Mouse (Mus musculus) adrenal gland, postnatal 36 days (tissue): ENCODE data around the gene Carns1. TPM values are rescaled to one million over a fixed set of nuclear protein-coding genes. Genes with fewer than 3 reads are reported as not detected.

Source experiments
- microRNA-seq: library from miRNA; unstranded; fragments of <30 nt; microRNA quantifications from one replicate; pipeline ENCODE4 v1.2.0, GENCODE M21; 2021
- total RNA-seq, 2 experiments: library from RNA; stranded (reverse); gene quantifications; 2 replicates each; pipeline ENCODE4 v1.2.3; 2021

Carns1 gene
- total RNA-seq, 2 experiments from 2014 or later, result 2.0 to 2.8 TPM

Small RNAs within 50 kb of the gene (microRNA-seq; reads per million reads assigned to microRNA genes)
- gene Gm26115, result not detected

Other genes with a start within 250 kb of the Carns1 start
- gene Aldh3b1, start 245.7 kb downstream of the Carns1 start, total RNA-seq, result 100 to 1,000 TPM in 1 of 2 experiments, 10 to 100 TPM in 1; 30.1 to 194 TPM
- gene Unc93b1, start 240.3 kb downstream of the Carns1 start, total RNA-seq, result 10 to 100 TPM; 49.1 to 62.5 TPM
- 1 to 10 TPM in 1 of 2 experiments, under 1 TPM in 1; 0.20 to 1.1 TPM for gene Aldh3b3, start 216.8 kb downstream of the Carns1 start, total RNA-seq
- gene Aldh3b2, start 203.2 kb downstream of the Carns1 start, total RNA-seq, result 10 to 100 TPM in 1 of 2 experiments, 1 to 10 TPM in 1; 4.6 to 13.8 TPM
- gene Acy3, start 188.9 kb downstream of the Carns1 start, total RNA-seq, result 10 to 100 TPM; 18.2 to 20.1 TPM
- not detected for gene Tbx10, start 182.7 kb downstream of the Carns1 start, total RNA-seq
- 10 to 100 TPM; 20.4 to 30.8 TPM for gene Nudt8, start 174.9 kb downstream of the Carns1 start, total RNA-seq
- gene Gm49405, start 174.9 kb downstream of the Carns1 start, total RNA-seq, result under 1 TPM; 0.72 to 0.96 TPM
- 1 to 10 TPM; 1.1 to 1.9 TPM for gene Doc2g, start 172.2 kb downstream of the Carns1 start, total RNA-seq
- gene Ndufv1, start 162.7 kb downstream of the Carns1 start, total RNA-seq, result 100 to 1,000 TPM; 355 to 381 TPM
- 100 to 1,000 TPM; 354 to 397 TPM for gene Gstp1, start 137.5 kb downstream of the Carns1 start, total RNA-seq
- 10 to 100 TPM; 56.1 to 59.7 TPM for gene Gstp2, start 129.5 kb downstream of the Carns1 start, total RNA-seq
- gene Gstp3, start 115.9 kb downstream of the Carns1 start, total RNA-seq, result under 1 TPM; 0.63 to 0.99 TPM
- gene Cabp2, start 93.9 kb downstream of the Carns1 start, total RNA-seq, result not detected
- gene Cdk2ap2, start 78.3 kb downstream of the Carns1 start, total RNA-seq, result 100 to 1,000 TPM; 109 to 132 TPM
- 100 to 1,000 TPM in 1 of 2 experiments, 10 to 100 TPM in 1; 59.7 to 158 TPM for gene Pitpnm1, start 75.5 kb downstream of the Carns1 start, total RNA-seq
- 100 to 1,000 TPM; 104 to 124 TPM for gene Aip, start 49.6 kb downstream of the Carns1 start, total RNA-seq
- under 1 TPM in 1 of 2 experiments, not detected in 1; 0.10 TPM for gene Gpr152, start 35.7 kb downstream of the Carns1 start, total RNA-seq
- gene Cabp4, start 31.4 kb downstream of the Carns1 start, total RNA-seq, result under 1 TPM; 0.30 to 0.40 TPM
- 100 to 1,000 TPM; 171 to 195 TPM for gene Coro1b, start 26.9 kb downstream of the Carns1 start, total RNA-seq
- 1 to 10 TPM; 1.4 to 3.1 TPM for gene Ptprcap, start 21.9 kb downstream of the Carns1 start, total RNA-seq
- 10 to 100 TPM; 27.6 to 37.5 TPM for gene Rps6kb2, start 12.1 kb downstream of the Carns1 start, total RNA-seq
- 1 to 10 TPM in 1 of 2 experiments, under 1 TPM in 1; 0.70 to 1.0 TPM for gene Tbc1d10c, start 15.8 kb upstream of the Carns1 start, total RNA-seq
- 100 to 1,000 TPM; 403 to 410 TPM for gene Ppp1ca, start 16.6 kb upstream of the Carns1 start, total RNA-seq
- gene Rad9a, start 26.2 kb upstream of the Carns1 start, total RNA-seq, result 1 to 10 TPM; 7.6 TPM
- gene Clcf1, start 38.8 kb upstream of the Carns1 start, total RNA-seq, result 10 to 100 TPM in 1 of 2 experiments, 1 to 10 TPM in 1; 6.3 to 17.4 TPM
- gene AC109138.7, start 38.9 kb upstream of the Carns1 start, total RNA-seq, result not detected
- gene Pold4, start 56.4 kb upstream of the Carns1 start, total RNA-seq, result 10 to 100 TPM; 50.2 to 54.4 TPM
- 10 to 100 TPM; 28.1 to 30.1 TPM for gene Ssh3, start 93.7 kb upstream of the Carns1 start, total RNA-seq
- gene Ankrd13d, start 107.7 kb upstream of the Carns1 start, total RNA-seq, result 1 to 10 TPM; 2.4 to 2.8 TPM
- gene Grk2, start 130.7 kb upstream of the Carns1 start, total RNA-seq, result 10 to 100 TPM; 48.1 to 53.1 TPM
- gene Kdm2a, start 222.8 kb upstream of the Carns1 start, total RNA-seq, result 100 to 1,000 TPM in 1 of 2 experiments, 10 to 100 TPM in 1; 86.7 to 107 TPM